Mouse (Mus musculus) right cerebral cortex, adult 18-20 months (tissue): ENCODE results near the gene 2610042L04Rik.
"Not testable (repeated sequence)": the region's sequence is repeated elsewhere in the genome, so short reads cannot be mapped to it uniquely, and the experiment has no call there.

Experiments used
- DNase-seq: peaks from one replicate; pipeline ENCODE4 v3.0.0; 2022; ENCODE audit warnings: mixed read lengths

2610042L04Rik gene

DNA sequence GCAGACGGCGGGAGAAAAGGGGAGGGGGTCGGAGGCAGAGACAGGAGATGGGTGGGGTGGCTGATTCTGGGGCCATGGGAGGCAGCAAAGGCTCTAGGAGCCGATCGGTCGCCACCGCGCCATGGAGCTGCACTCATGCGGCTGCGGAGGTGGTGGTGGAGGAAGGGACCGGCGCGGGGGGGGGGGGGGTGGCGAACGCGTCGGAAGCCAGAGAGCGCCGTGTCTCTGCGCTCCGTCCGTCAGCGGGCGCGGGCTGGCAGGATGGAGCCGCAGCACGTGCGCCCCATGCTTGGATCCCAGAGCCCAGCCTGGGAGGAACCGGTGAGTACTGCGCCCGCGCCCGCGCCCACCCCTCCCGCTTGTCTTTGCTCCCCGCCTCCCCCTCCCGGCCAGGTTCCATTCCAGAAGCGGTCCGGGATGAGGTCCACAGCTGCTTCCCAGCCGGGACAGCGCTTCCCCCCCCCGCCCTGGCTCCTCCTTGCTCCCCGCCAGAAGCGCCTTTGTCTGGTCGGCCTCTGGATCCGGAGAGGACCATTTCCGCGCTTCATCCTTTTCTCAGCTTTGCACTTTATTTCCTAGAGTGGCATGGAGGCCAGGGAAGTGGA lies at the start of gene 2610042L04Rik:
TSS of gene 2610042L04Rik (plus strand) at position 288 of the 605 bp plus-strand sequence.
- DNase-seq, result not testable (repeated sequence)

DNA sequence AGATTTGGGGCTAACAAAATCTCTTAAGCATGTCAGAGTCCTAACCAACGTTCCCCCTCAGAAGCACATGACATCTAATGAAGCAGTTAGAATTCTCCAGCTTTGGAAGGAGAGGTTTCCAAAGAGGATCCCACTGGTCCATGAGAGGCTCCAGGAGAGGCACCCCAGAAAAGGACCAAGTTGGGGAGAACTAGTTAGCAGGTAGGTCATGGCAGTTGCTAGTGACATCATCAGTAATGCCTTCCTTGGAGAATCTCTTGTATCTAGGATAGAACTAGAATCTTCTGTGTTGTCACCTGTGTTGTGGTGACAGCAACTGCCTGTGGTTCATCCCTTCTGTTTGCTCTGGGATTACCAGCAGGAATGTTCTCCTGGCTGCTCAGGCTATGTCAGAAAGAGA lies 17.6 kb upstream of the 2610042L04Rik start, which contains the start of gene Gm3149:
TSS of gene Gm3149 (plus strand) at position 301 of the 400 bp plus-strand sequence.
- DNase-seq, result not testable (repeated sequence)

DNA sequence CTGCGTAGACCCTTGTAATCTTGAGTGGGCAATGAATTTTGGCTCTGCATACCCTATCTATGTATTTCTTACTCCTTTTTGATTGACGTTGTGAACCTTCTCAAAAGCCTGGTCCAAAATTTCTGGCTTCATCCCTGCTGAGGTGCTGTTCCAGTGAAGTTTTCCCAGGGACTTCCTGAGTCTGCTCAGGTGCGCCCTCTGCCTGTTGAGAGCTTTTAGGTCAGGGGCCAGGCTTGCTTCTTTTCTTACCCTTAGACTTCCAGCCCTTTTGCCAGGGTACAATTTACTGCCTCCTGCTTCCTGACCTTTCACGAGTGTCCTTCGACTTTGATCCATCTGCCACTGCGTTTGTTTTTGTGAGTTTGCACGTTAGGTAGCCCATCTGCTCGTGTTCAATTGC lies 943 bp downstream of the 2610042L04Rik start:
- not testable (repeated sequence) for DNase-seq

DNA sequence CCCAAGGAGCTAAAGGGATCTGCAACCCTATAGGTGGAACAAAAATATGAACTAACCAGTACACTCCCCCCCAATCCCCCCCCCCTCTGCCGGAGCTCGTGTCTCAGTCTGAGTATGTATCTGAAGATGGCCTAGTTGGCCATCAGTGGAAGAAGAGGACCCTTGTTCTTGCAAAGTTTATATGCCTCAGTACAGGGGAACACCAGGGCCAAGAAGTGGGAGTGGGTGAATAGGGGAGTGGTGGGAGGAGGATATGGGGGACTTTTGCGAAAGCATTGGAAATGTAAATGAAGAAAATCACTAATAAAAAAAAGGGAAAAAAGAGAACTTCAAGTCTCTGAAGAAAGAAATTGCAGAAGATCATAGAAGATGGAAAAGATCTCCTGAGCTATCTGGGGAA lies 34.4 kb downstream of the 2610042L04Rik start:
- DNase-seq, result not testable (repeated sequence)

DNA sequence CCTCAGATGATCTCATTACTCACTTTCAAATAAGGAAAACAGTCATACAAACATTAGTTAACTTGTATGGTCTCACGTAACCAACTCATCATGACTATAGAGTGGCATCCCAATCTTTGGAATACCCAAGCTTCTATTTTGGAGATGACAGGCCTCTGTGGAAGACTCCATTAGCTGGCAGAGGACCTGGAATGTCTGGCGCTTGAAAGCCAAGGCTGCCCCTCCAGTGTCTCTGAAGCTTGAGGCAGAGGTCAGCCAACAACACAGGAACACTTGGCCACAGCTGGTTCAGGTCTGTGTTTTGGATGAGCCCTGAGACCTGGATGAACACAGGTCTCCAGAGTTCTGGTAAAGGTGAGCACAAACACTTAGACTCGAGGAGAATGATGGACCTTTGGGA lies 35.1 kb downstream of the 2610042L04Rik start:
- DNase-seq, result not testable (repeated sequence)

DNA sequence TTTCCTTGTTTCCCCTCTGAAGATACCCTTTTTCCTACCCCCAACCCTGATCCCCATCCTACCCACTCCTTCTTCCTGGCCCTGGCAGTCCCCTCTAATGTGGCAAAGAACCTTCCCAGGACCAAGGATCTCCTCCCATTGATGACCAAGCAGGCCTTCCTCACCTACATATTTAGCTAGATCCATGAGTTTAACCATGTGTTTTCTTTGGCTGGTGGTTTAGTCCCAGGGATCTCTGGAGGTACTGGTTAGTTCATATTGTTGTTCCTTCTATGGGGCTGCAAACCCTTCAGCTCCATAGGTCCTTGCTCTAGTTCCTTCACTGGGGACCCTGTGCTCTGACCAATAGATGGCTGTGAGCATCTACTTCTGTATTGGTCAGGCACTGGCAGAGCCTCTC lies 43.3 kb downstream of the 2610042L04Rik start:
- DNase-seq, result not testable (repeated sequence)

DNA sequence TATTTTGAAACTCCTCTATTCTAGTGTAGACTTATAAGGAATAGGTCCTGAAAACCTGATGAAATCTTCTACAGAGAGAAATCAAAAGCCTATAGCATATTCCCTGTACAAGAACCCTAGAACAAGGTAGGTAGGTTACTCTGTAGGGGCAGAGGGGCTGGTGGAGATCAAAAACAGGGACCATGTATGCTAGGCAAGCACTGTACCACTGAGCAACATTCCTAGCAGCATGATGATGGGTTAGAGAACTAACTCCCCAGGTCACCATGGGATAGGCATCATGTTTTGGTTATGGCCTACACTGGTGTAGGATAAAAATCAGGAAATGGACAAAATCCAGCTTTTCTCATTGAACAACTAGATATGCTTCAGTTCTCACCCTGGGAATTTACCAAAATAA lies 51.0 kb downstream of the 2610042L04Rik start:
- not testable (repeated sequence) for DNase-seq

DNA sequence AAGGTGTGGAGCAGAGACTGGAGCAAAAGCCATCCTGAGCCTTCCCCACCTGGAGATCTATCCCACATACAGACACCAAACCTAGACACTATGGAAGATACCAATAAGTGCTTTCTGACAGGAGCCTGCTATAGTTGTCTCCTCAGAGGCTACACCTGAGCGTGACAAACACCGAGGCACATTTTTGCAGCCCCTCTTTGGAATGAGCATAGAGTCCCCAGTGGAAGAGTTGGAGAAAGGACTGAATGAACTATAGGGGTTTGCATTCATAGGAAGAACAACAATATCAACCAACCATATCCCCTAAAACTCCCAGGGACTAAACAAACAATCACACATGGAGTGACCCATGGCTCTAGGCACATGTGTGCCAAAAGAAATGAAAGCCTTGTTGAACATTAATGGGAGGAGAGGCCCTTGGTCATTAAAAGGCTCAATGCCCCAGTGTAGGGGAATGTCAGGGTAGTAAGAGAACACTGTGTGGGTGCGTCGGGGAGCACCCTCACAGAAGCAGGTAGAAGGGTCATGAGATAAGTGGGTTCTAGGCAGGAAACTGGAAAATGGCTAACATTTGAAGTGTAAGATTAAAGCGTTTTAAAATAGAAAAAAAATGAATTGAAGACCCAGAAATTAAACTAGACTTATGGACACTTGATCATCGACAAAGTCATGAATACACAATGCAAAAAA lies 58.4 kb downstream of the 2610042L04Rik start:
- not testable (repeated sequence) for DNase-seq

DNA sequence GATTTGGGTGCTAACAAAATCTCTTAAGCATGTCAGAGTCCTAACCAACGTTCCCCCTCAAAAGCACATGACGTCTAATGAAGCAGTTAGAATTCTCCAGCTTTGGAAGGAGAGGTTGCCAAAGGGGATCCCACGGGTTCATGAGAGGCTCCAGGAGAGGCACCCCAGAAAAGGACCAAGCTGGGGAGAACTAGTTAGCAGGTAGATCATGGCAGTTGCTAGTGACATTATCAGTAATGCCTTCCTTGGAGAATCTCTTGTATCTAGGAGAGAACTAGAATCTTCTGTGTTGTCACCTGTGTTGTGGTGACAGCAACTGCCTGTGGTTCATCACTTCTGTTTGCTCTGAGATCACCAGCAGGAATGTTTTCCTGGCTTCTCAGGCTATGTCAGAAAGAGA lies 62.7 kb downstream of the 2610042L04Rik start, which contains the start of gene Gm3159:
TSS of gene Gm3159 (plus strand) at position 301 of the 400 bp plus-strand sequence.
- DNase-seq, result not testable (repeated sequence)

DNA sequence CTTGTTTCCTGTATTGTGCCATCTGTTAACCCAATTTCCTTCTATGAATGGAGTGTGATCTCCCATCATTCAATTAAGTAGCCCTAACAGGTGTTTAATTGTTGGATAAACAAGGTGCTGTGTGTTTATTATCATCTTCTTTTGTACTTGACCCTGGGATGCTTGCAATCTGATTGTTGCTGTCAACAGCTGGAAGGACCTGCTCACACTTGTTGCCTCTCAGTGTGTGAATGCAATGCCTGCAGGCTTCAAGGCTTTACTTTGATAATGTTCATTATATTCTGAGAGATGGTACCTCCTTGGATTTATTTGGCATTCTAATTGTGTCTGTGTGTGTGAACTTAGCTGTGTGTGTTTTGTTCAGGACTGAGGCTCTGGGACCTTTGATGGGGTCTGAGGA lies 64.1 kb downstream of the 2610042L04Rik start:
- not testable (repeated sequence) for DNase-seq

DNA sequence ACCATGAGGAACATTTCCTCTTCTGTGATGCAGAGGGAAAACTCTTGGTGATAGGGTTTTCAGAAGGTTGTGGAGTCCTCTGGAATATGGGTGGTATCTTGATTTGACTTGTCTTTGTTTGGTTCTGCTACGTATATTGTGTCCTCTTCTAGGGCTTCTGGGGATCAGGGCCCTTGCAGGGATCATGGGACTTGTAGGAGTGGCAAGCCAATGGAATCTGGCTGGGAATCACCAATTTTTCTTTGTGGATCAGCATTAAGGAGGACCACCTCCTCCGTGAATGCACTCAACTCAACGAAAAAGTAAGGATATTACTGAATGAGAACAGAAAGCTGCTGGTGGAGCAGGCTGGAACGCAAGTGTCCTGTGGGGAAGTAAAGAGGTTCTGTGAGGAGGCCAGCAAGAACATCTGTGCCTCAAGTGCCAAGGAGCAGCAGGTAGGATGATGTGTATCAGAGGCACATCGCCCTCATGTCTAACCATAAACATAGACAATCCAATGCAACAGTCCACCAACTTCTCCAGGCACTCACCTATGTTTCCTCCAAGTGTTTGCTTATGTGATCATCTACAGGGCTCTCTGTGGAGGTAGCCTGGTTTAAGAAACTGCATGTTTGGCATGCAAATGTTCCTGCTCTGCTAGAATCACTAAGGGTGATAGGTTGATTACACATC lies 65.7 kb downstream of the 2610042L04Rik start:
- DNase-seq, result not testable (repeated sequence)

DNA sequence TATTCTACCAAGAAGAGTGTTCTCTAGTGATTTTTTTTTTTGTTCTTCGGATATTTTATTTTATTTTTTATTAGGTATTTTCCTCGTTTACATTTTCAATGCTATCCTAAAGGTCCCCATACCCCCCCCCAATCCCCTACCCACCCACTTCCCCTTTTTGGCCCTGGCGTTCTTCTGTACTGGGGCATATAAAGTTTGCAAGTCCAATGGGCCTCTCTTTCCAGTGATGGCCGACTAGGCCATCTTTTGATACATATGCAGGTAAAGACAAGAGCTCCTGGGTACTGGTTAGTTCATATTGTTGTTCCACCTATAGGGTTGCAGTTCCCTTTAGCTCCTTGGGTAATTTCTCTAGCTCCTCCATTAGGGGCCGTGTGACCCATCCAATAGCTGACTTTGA lies 66.7 kb downstream of the 2610042L04Rik start:
- DNase-seq, result not testable (repeated sequence)

DNA sequence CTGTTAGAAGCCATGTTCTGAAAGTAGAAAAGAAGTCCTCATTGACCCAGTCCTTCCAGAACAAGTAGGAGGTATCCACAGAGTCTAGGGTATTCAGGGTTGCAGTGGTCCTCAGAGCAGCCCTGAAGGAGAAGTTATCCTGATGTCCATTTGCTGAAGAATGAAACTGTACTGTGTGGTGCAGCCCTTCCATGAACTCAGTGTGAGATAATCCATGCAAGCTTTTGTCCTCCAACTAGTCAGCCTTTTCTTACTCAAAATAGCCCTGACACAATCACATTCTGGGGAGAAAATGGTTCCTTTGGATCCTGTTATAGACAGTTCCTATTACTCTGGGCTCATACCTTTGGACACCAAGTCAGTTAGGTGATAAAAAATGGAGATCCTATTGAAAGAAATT lies 69.3 kb downstream of the 2610042L04Rik start:
- DNase-seq, result not testable (repeated sequence)
